Mouse (Mus musculus): ENCODE data around the gene Cep57l1.

Cep57l1 gene

GRCm38 (mm10) chr10:41675243-41675642, 134.4 kb downstream of the Cep57l1 start:
- DNase-seq = no peak

GRCm38 (mm10) chr10:41674362-41674761, 135.3 kb downstream of the Cep57l1 start:
- no peak for DNase-seq

GRCm38 (mm10) chr10:41670196-41670595, 139.5 kb downstream of the Cep57l1 start:
- DNase-seq = no peak
